Mouse (Mus musculus) small intestine, adult 2 months (tissue): ENCODE results near the gene 4930451I11Rik. TPM values are rescaled to one million over a fixed set of nuclear protein-coding genes. Genes with fewer than 3 reads are reported as not detected.
A peak's percentile ranks its signal among the peaks of the same experiment; 100 is the strongest.

Experiments
- H3K27ac ChIP-seq: fragments of 200-500 bp; 2 replicates; pipeline ENCODE4 v1.5.1; 2012; ENCODE audit warnings: low read depth, low read length, control low read depth, inconsistent platforms; ENCODE audit not compliant: insufficient read depth
- H3K27me3 ChIP-seq: fragments of 200-500 bp; 2 replicates; pipeline ENCODE4 v1.6.1; 2012; ENCODE audit warnings: mild to moderate bottlenecking, moderate library complexity, low read length, inconsistent platforms; ENCODE audit not compliant: control insufficient read depth, insufficient read depth
- H3K36me3 ChIP-seq: fragments of 200-500 bp; 2 replicates; pipeline ENCODE4 v1.6.1; 2012; ENCODE audit warnings: mild to moderate bottlenecking, low read length, control low read depth, inconsistent platforms; ENCODE audit not compliant: control insufficient read depth, insufficient read depth
- H3K4me1 ChIP-seq: fragments of 200-500 bp; 2 replicates; pipeline ENCODE4 v1.6.1; 2012; ENCODE audit warnings: low read length, inconsistent platforms, mixed read lengths; ENCODE audit not compliant: control insufficient read depth, insufficient read depth, insufficient read length
- H3K4me3 ChIP-seq: fragments of 200-500 bp; 2 replicates; pipeline ENCODE4 v1.5.1; 2012; ENCODE audit warnings: low read depth, mild to moderate bottlenecking, control low read depth, inconsistent platforms, low read length, moderate library complexity
- CTCF ChIP-seq: fragments of 200-500 bp; IDR thresholded peaks from 2 replicates; pipeline ENCODE4 v1.5.1; 2012; ENCODE audit warnings: low read depth, mild to moderate bottlenecking, control low read depth, inconsistent platforms, low read length, moderate library complexity, mixed read lengths; ENCODE audit not compliant: insufficient replicate concordance, insufficient read length; ENCODE audit errors: extremely low read depth
- POLR2A ChIP-seq: fragments of 200-500 bp; IDR thresholded peaks from 2 replicates; pipeline ENCODE4 v1.6.1; 2012; ENCODE audit warnings: low read depth, mild to moderate bottlenecking, control low read depth, inconsistent platforms, low read length, moderate library complexity
- WGBS: fragments of 180-500 bp; shearing (Covaris S2); methylation state at CpG from one replicate; pipeline ENCODE4 v1.1.7; 2018; 5-methylcytosine and 5-hydroxymethylcytosine counted together
- polyA plus RNA-seq: library from polyadenylated mRNA; depleted of rRNA; stranded (reverse); fragments of >200 nt; gene quantifications from 2 replicates; pipeline ENCODE4 v1.2.3, GENCODE M21; 2012

The 4930451I11Rik gene
- polyA plus RNA-seq, 1 experiment = not detected

GRCm38 (mm10) chr7:126821835-126822511 lies 9.5 kb downstream of the 4930451I11Rik start:
- Histone ChIP-seq H3K27me3 (peaks cover 25% of the 10 kb centered on the region), H3K4me3 (no peak overlapping the region), H3K36me3 (no peaks in the 10 kb centered on the region), H3K4me1 (no peaks in the 10 kb centered on the region; the same call in 1 of the 2 replicates), H3K27ac (no peak overlapping the region)
- 25% methylated on average over 7 of the region's 7 CpGs for WGBS
- TF ChIP-seq POLR2A (no peak), CTCF (peak; percentile 97; the same call in 1 of the 2 replicates)

DNA sequence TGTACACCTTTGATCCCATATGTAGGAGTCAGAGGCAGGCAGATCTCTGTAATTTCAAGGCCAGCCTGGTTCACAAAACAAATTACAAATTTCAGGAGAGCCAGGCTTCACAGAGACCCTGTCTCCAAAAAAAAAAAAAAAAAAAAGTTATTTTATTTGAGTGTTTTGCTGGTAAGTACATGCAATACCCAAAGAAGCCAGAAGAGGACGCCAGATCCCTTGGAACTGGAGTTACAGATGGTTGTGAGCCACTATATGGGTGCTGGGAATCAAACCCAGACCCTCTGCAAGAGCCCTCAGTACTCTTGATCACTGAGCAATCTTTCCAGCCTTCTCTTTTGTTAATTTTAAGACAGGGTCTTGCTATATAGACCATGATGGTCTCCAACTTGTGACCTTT lies 12.6 kb downstream of the 4930451I11Rik start:
- TF ChIP-seq POLR2A (no peak), CTCF (no peak)

DNA sequence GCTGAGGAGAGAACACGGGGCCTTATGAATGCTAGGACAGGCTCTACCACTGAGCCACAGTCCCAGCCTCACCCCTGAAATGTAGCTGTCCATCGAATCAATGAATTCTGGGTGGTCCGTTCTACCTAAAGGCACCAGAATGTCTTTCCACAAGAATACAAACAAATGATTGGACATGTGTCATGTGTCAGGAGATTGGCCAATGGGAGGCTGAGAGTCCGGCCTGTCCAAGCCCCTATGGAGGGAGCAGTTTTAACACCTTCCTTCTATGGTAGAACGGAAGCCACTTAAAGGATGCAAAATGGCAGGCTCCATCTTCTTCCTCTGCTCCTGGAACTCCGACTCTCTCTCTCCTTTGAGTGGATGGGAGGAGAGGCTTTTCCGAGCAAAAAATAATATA lies 13.8 kb downstream of the 4930451I11Rik start:
- H3K4me1 ChIP-seq = no peaks in the 10 kb centered on the region
- H3K27me3 ChIP-seq = peaks cover 2% of the 10 kb centered on the region; the same call in 1 of the 2 replicates
- no peak overlapping the region for H3K4me3 ChIP-seq
- 80% methylated on average over 7 of the region's 7 CpGs for WGBS
- TF ChIP-seq CTCF (no peak), POLR2A (no peak)
- H3K36me3 ChIP-seq = no peaks in the 10 kb centered on the region
- H3K27ac ChIP-seq = no peak overlapping the region

More for the DNA sequence above, 12.6 kb downstream of the 4930451I11Rik start:
- H3K36me3 ChIP-seq = no peaks in the 10 kb centered on the region
- peaks cover 13% of the 10 kb centered on the region for H3K27me3 ChIP-seq
- WGBS = 29% methylated on average over 1 of the region's 1 CpGs
- no peak overlapping the region for H3K4me3 ChIP-seq
- no peak overlapping the region for H3K27ac ChIP-seq
- H3K4me1 ChIP-seq = no peaks in the 10 kb centered on the region; the same call in 1 of the 2 replicates

DNA sequence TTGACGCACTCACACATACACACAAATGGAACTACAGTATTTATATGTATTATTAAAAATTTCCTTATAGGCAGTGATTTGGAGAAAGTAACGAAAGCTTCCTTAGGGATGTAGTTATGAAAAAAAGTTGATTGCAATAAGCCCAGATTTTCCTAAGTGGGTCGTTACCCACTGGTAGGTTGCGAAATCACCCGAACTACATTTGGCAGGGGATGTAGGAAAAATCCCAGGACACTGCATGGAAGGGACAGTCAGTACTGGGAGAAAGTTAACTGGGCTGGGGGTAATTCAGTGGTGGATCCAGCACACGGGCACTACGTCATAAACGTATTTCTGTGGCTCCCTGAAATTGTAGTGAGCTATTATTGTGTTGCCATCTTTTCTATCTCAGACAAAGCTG lies 14.9 kb downstream of the 4930451I11Rik start:
- TF ChIP-seq POLR2A (no peak), CTCF (no peak)
- Histone ChIP-seq H3K4me1 (no peaks in the 10 kb centered on the region), H3K4me3 (no peak overlapping the region), H3K36me3 (no peaks in the 10 kb centered on the region), H3K27me3 (no peaks in the 10 kb centered on the region), H3K27ac (no peak overlapping the region)
- 69% methylated on average over 8 of the region's 8 CpGs for WGBS

GRCm38 (mm10) chr7:126815726-126816222 lies 15.7 kb downstream of the 4930451I11Rik start:
- Histone ChIP-seq H3K4me1 (no peaks in the 10 kb centered on the region), H3K4me3 (no peak overlapping the region), H3K36me3 (no peaks in the 10 kb centered on the region), H3K27ac (no peak overlapping the region), H3K27me3 (no peaks in the 10 kb centered on the region)
- WGBS = 51% methylated on average over 8 of the region's 8 CpGs
- TF ChIP-seq POLR2A (no peak), CTCF (no peak)

DNA sequence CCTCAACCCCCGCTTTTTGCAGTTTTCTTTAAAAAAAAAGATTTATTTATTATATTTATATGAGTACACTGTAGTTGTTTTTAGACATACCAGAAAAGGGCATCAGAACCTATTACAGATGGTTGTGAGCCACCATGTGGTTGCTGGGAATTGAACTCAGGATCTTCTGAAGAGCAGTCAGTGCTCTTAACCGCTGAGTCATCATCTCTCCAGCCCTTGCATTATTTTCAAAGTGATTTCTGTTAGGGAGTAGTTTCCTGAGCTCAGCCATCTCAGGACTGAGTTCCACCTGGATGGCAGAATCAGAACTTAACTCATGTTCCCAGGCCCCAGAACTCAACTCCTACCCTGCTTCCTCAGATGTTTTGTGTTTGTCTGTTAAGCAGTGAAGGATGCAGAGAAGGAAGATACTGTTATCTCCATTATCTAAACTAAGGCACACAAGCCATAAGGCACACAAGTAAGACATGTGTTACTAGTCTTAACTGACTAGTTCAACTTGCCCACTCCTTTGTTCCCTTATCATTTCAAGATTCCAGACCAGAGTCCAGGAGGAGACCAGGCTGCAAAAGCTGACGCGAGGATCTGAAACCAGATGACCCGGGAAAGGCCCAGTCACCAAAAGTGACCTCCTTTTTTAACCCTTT lies 21.6 kb downstream of the 4930451I11Rik start:
- H3K36me3 ChIP-seq = no peaks in the 10 kb centered on the region
- no peak overlapping the region for H3K27ac ChIP-seq
- WGBS = 41% methylated on average over 5 of the region's 5 CpGs
- H3K4me1 ChIP-seq = peaks cover 18% of the 10 kb centered on the region
- TF ChIP-seq CTCF = no peak
- H3K27me3 ChIP-seq = no peaks in the 10 kb centered on the region
- no peak overlapping the region for H3K4me3 ChIP-seq

DNA sequence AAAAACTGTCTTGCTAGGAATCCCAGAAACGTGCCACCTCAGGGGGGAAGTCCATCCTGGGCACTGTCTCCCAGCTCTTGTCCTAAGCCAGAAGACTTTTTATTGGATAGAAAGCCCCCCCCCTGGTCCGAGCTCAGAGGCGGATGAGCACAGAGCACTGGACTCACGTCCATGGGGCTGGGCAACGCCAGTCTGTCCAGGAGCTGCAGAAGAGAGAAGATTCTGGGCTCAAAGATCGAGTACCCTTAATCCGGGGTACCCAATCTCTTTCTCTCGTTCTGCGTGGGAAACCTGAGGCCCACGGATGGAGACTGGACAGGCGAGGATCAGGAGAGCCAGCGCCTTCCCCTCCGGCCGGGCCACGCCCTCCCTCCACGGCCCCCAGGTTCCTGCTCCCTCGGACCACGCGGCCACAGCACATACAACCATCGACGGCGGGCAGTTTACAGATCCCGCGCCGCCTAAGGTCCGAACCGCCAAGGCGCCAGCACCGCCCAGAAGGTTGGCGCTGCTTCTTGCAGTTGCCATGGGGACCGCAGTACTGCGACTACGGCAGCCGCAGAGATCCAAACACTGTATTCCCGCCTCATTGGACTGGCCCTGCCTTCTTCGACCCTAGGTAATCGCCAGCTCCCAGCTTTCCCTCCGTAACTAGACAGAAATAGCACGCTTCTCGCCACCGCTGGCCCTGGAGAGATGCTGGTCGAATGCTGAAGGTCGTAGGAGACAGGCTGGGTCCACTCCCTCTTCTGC lies 22.6 kb downstream of the 4930451I11Rik start:
- H3K36me3 ChIP-seq = no peaks in the 10 kb centered on the region
- H3K27ac ChIP-seq = no peak overlapping the region
- H3K27me3 ChIP-seq = no peaks in the 10 kb centered on the region
- peak overlapping the region; percentile 84 for H3K4me3 ChIP-seq
- no peak for TF ChIP-seq POLR2A
- TF ChIP-seq CTCF = no peak
- 1% methylated on average over 43 of the region's 43 CpGs for WGBS
- H3K4me1 ChIP-seq = peaks cover 18% of the 10 kb centered on the region
